Mouse (Mus musculus): ENCODE measurements at regions not wholly inside any gene's neighbourhood (a gene's known extent, or its start where the extent isn't known, plus 50 kb on each side); places are given as distances from the start of the nearest gene placed in this dataset.

DNA sequence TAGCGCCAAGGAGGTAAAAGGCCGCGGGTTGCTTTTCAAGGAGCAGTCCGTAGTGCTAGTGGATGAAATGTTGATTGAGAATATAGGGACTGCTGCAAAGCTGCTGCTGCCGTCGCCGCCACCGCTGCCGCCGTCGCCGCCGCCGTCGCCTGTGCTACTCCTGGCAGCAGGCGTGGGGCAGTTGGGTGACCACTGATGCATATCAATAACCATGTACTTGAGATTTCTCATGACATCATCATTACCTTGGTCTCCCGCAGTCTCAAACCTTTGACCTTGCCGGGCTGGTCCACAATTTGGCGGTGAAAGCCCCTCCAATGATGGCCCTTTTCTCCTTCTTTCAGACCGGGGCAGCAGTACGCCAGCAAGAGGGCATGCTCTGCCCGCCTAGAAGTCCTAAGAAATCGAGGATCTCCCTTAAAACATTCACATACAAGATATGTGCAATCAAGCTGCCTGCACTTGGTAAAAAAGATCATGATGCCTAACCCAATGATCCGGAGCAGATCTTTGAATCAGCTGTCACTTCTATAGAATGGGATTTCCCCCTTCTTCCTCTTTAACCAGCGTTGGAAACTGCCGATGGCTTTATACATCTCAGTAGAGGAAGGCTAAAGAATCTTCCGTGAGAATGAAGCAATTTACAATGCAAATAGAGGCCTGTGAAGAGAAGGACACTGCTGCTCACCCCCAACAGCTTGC, 234.1 kb downstream of the Mef2c start:
- TF ChIP-seq CTCF (IDR thresholded peaks at IDR 0.05; ENCODE audit: low read depth): no peak
- no peak for ATAC-seq
- H3K36me3 ChIP-seq (ENCODE audit: control insufficient read depth, insufficient read depth): no peaks in the 10 kb centered on the region
- WGBS: 1% methylated on average over 27 of the region's 27 CpGs
- peaks cover 82% of the 10 kb centered on the region for H3K27me3 ChIP-seq (replicated peaks; ENCODE audit: control insufficient read depth, insufficient read depth, low read length)
- H3K27ac ChIP-seq (ENCODE audit: low read depth, low read length): no peak overlapping the region
- no peaks in the 10 kb centered on the region for H3K9me3 ChIP-seq (ENCODE audit: control insufficient read depth)
- no peak overlapping the region for H3K9ac ChIP-seq (ENCODE audit: low read depth, low read length)
- H3K4me1 ChIP-seq (replicated peaks; ENCODE audit: control insufficient read depth, insufficient read depth, low read length): no peaks in the 10 kb centered on the region
- peak overlapping the region; percentile 33 for H3K4me3 ChIP-seq (ENCODE audit: low read depth, low read length)
- peak overlapping the region; percentile 54; the same call in 1 of the 2 replicates for H3K4me2 ChIP-seq (replicated peaks; ENCODE audit: low read depth)

DNA sequence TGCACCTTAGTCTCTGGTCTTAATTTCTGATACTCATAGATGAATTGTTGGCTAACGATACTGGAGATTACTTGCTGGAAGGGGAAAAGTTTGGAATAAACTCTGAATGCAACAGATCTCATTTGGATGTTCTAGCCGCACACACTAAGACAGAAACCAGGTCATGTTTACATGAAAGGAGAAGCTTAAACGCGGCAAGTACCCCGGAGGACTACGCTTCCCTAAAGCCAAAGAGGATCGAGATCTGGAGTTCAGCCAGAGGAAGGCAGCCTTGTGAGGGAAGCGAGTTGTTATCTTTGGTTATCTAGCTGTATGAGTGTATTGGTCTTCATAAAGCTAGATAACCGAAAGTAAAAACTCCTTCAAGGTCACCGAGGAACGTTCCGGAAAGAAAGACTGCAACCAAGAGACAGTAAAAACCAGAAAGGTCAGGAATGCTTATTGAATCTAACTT, 234.7 kb downstream of the Mef2c start:
- no peak for TF ChIP-seq CTCF (IDR thresholded peaks at IDR 0.05; ENCODE audit: low read depth)
- Histone ChIP-seq H3K4me1 (replicated peaks; ENCODE audit: control insufficient read depth, insufficient read depth, low read length) (no peaks in the 10 kb centered on the region), H3K27me3 (replicated peaks; ENCODE audit: control insufficient read depth, insufficient read depth, low read length) (peaks cover 79% of the 10 kb centered on the region), H3K36me3 (ENCODE audit: control insufficient read depth, insufficient read depth) (no peaks in the 10 kb centered on the region), H3K27ac (ENCODE audit: low read depth, low read length) (no peak overlapping the region), H3K9me3 (ENCODE audit: control insufficient read depth) (no peaks in the 10 kb centered on the region), H3K4me3 (ENCODE audit: low read depth, low read length) (peak overlapping the region; percentile 33), H3K4me2 (replicated peaks; ENCODE audit: low read depth) (peak overlapping the region; percentile 54), H3K9ac (ENCODE audit: low read depth, low read length) (no peak overlapping the region)
- WGBS: 4% methylated on average over 12 of the region's 12 CpGs
- ATAC-seq: no peak

- no peak for TF ChIP-seq CTCF (IDR thresholded peaks at IDR 0.05; ENCODE audit: low read depth)
- Histone ChIP-seq H3K4me3 (ENCODE audit: low read depth, low read length) (0 out of 2 replicates have a peak overlapping the region, but pooled peaks have one; percentile 33), H3K4me2 (replicated peaks; ENCODE audit: low read depth) (peak overlapping the region; percentile 30; the same call in 1 of the 2 replicates), H3K9me3 (ENCODE audit: control insufficient read depth) (no peaks in the 10 kb centered on the region), H3K27ac (ENCODE audit: low read depth, low read length) (no peak overlapping the region), H3K9ac (ENCODE audit: low read depth, low read length) (no peak overlapping the region), H3K27me3 (replicated peaks; ENCODE audit: control insufficient read depth, insufficient read depth, low read length) (peaks cover 73% of the 10 kb centered on the region), H3K36me3 (ENCODE audit: control insufficient read depth, insufficient read depth) (no peaks in the 10 kb centered on the region), H3K4me1 (replicated peaks; ENCODE audit: control insufficient read depth, insufficient read depth, low read length) (no peaks in the 10 kb centered on the region)
- no peak for ATAC-seq
- 19% methylated on average over 3 of the region's 3 CpGs for WGBS
These were observed 235.3 kb downstream of the Mef2c start for GRCm38 (mm10) chr13:83739131-83739530.

DNA sequence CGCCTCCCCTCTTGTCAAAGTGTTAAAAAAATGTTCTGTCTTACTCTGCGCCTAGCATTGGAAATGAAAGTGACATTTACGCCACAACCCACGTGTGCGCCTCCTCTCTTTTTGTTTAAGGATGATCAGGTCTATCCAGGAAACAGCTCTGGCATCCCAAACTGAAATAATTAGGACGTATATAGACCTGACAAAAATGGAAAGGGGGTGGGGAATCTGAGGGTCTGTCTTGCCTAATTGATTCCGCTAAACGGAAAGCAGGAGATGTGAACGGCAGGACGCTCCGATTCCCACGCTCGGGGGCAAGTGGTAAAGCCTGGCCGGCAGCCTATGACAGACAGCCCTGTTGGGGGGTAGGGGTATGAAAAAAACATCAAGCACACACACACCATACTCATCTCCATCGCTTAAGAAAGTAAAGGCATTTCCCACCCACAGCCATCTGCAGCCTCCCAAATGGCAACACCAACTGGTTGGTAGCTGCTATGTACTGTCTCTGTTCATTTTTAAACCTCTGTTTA, 235.8 kb downstream of the Mef2c start:
- Histone ChIP-seq H3K4me3 (ENCODE audit: low read depth, low read length) (0 out of 2 replicates have a peak overlapping the region, but pooled peaks have one; percentile 1), H3K27me3 (replicated peaks; ENCODE audit: control insufficient read depth, insufficient read depth, low read length) (peaks cover 71% of the 10 kb centered on the region), H3K36me3 (ENCODE audit: control insufficient read depth, insufficient read depth) (no peaks in the 10 kb centered on the region), H3K27ac (ENCODE audit: low read depth, low read length) (no peak overlapping the region), H3K4me2 (replicated peaks; ENCODE audit: low read depth) (peak overlapping the region; percentile 30; the same call in 1 of the 2 replicates), H3K9ac (ENCODE audit: low read depth, low read length) (no peak overlapping the region), H3K4me1 (replicated peaks; ENCODE audit: control insufficient read depth, insufficient read depth, low read length) (no peaks in the 10 kb centered on the region), H3K9me3 (ENCODE audit: control insufficient read depth) (no peaks in the 10 kb centered on the region)
- no peak for TF ChIP-seq CTCF (IDR thresholded peaks at IDR 0.05; ENCODE audit: low read depth)
- no peak for ATAC-seq
- WGBS: 8% methylated on average over 15 of the region's 15 CpGs

DNA sequence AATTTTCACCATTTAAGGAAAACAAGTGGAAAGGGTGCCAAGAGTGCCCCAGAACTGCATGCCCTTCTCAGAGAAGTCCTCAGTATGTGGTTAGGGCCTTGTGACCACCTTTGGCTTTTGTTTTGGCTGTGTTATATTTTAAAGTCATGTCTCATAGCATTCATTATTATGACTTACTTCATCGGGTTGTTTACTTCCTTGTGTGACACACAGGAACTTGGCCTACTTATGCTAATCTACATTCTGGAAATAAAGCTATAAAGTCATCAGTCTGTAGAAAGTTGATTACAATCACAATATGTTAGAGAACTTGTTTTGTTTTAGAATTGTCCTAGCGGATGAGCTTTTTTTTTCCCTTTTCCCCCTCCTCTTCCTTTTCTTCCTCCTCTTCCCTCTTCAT, 236.3 kb downstream of the Mef2c start:
- no peak overlapping the region for H3K4me2 ChIP-seq (replicated peaks; ENCODE audit: low read depth)
- 41% methylated on average over 2 of the region's 2 CpGs for WGBS
- no peaks in the 10 kb centered on the region for H3K4me1 ChIP-seq (replicated peaks; ENCODE audit: control insufficient read depth, insufficient read depth, low read length)
- no peak overlapping the region for H3K4me3 ChIP-seq (ENCODE audit: low read depth, low read length)
- no peaks in the 10 kb centered on the region for H3K36me3 ChIP-seq (ENCODE audit: control insufficient read depth, insufficient read depth)
- ATAC-seq: no peak
- peaks cover 74% of the 10 kb centered on the region for H3K27me3 ChIP-seq (replicated peaks; ENCODE audit: control insufficient read depth, insufficient read depth, low read length)
- no peaks in the 10 kb centered on the region for H3K9me3 ChIP-seq (ENCODE audit: control insufficient read depth)
- H3K9ac ChIP-seq (ENCODE audit: low read depth, low read length): no peak overlapping the region
- no peak for TF ChIP-seq CTCF (IDR thresholded peaks at IDR 0.05; ENCODE audit: low read depth)
- H3K27ac ChIP-seq (ENCODE audit: low read depth, low read length): no peak overlapping the region

GRCm38 (mm10) chr13:83740771-83741170, 236.9 kb downstream of the Mef2c start:
- Histone ChIP-seq H3K4me2 (replicated peaks; ENCODE audit: low read depth) (no peak overlapping the region), H3K36me3 (ENCODE audit: control insufficient read depth, insufficient read depth) (no peaks in the 10 kb centered on the region), H3K9ac (ENCODE audit: low read depth, low read length) (no peak overlapping the region), H3K4me1 (replicated peaks; ENCODE audit: control insufficient read depth, insufficient read depth, low read length) (no peaks in the 10 kb centered on the region), H3K27me3 (replicated peaks; ENCODE audit: control insufficient read depth, insufficient read depth, low read length) (peaks cover 73% of the 10 kb centered on the region), H3K9me3 (ENCODE audit: control insufficient read depth) (no peaks in the 10 kb centered on the region), H3K27ac (ENCODE audit: low read depth, low read length) (no peak overlapping the region), H3K4me3 (ENCODE audit: low read depth, low read length) (no peak overlapping the region)
- no peak for TF ChIP-seq CTCF (IDR thresholded peaks at IDR 0.05; ENCODE audit: low read depth)
- ATAC-seq: no peak
- WGBS: 19% methylated on average over 4 of the region's 4 CpGs
